Mouse (Mus musculus): ENCODE results near the gene Myo1h.

The Myo1h gene

DNA sequence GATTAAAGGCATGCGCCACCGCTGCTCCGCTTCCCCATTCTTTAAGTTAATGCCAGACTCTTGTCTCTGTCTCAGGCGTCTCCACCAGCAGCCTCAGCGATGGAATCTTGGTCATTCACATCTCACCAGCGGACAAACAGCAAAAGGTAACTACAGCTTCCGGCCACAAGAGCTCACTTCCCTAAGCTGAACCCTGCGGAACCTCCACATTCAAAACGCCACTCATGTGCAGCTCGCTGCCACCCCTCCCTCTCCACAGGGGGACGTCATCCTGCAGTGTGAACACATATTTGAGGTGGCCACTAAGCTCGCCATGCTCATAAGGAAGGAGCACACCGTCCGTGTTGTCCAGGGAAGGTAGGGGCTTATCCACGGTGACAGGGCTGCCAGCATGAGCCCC, 72.0 kb downstream of the Myo1h start:
- no peak for DNase-seq

DNA sequence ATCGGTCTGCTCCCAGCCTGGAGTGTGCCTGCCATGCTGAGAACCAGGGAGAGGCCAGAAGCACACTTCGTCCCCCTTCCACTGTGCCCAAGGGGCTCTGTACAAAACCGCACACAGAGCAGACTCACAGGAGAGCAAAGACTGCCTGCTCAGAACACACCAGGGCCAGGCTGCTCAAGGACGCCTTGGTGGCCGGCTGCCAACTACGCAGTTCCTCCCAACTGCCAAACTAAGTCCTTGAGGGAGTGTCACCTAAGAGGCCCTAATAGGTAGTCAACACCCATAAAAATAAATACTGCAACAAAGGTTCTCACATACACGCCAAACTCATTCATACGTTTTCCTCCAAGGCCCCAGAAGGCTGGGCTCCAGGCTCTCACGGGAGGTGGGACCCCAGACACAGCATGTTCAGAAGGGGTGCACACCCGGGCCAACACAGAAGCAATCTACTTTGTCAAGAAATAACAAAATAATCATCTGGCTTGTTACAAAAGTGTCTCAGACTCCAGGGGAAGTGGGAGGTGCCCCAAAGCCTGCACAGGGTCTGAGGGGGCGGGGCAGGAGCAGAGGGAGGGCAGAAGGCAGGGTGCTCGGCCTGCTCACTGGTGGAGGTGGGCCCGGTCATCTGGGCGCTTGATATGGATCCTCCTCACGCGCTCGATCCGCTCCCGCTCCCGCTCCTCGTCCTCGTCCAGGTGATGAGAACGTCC, 76.2 kb downstream of the Myo1h start:
- no peak for DNase-seq

DNA sequence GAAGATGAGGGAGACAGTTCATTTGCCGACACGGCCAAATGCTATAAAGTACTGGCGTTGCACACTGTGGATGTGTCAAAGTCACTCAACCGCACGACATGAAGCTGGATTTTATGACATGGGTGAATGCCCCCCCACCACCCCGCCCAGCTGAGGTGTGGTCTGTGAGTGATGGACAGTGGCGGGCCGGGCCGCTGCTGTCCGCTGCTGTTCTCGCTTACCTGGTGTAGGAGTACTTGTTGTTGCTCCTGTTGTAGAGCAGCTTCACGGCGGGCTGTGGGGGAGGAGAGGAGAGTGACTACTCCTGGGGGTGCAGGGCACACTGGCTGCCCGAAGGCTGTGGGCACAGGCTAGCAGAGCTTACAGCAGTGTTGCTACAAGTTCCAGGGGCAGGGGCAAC, 79.2 kb downstream of the Myo1h start:
- DNase-seq: no peak

DNA sequence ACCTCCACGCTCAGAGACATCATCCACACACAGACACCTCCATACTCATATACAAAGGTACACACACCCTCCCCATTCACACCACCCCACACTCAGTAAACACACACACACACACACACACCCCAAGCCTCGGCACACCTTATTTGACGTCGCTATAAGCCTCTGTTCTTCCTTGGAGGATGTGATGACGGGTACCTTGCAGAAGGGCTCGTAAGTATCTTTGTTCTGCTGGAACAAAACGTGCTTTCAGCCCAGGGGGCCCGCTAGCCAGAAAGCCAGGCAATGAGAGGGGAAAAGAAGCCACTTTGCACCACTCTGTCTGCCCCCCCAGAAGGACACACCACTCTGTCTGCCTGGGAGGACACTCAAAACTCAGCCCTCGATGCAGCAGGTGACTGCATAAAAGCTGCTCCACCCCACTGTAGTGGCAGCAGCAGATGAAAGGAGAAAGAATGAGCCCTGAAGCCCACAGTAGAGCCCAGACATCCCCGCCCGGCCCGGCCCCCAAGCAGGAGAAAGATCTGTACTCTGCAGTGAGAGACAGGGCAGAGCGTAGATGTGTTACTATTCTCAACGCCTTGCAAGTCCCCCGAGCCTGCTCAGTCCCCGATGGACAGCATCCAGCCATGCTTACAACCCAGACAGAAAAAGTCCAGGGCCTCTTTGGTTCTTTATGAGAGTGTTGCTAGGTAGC, 80.0 kb downstream of the Myo1h start:
- DNase-seq: no peak

DNA sequence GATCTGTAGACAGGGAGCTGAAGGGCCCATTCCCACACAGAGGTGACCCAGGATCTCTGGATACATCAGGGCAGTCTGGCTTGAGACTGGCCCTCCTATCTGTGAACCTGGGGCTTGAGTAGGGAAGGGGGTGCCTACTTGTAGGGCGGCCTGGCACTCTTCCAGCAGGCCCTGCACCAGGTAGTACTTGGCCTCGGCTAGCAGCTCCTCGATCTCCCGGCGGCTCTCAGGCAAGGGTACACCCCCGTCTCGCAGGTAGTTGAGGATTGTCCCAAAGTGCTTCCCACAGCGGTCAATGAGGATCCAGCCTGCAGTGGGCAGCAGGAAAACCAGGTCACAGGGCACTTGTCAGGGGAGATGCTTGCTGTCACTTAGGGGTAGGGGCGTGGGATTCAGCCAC, 81.0 kb downstream of the Myo1h start:
- DNase-seq: no peak

DNA sequence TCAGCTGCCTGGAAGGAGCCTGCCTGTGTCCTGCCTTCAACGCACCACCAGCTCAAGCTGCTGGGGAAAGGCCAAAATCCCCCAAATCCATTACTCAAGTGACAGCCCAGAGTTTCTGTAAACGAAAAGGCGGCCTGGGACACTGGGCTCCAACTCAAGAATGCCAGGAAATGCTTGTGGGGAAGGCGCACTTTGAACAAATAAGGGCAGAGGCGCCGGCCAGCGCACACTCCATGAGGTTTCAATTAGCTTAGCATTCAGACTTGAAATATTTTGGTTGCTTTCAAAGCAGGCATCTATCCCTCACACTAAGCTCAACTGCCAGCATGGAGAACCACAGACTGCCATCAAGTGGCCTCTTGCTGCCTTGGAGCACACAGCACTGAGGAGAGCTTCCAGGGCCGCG, 81.4 kb downstream of the Myo1h start:
- DNase-seq: no peak

DNA sequence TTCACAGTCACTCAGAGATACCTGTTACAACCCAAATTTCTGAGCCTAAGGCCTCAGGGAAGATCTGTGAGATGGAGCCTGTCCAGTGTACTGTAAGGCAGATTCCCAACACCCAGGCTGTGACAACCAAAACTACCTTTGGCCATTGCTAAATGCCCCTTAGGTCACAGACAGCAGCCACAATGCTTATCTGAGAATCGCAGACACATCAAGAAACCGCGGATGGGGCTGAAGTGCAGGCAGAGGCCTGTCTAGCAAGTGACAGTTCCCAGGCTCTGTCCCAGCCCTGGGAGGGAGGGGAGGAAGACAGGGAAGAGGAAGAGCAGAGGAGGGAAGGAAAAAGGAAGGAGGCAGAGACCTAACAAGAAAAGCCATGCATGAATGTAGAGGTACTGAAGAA, 82.4 kb downstream of the Myo1h start:
- DNase-seq: no peak

DNA sequence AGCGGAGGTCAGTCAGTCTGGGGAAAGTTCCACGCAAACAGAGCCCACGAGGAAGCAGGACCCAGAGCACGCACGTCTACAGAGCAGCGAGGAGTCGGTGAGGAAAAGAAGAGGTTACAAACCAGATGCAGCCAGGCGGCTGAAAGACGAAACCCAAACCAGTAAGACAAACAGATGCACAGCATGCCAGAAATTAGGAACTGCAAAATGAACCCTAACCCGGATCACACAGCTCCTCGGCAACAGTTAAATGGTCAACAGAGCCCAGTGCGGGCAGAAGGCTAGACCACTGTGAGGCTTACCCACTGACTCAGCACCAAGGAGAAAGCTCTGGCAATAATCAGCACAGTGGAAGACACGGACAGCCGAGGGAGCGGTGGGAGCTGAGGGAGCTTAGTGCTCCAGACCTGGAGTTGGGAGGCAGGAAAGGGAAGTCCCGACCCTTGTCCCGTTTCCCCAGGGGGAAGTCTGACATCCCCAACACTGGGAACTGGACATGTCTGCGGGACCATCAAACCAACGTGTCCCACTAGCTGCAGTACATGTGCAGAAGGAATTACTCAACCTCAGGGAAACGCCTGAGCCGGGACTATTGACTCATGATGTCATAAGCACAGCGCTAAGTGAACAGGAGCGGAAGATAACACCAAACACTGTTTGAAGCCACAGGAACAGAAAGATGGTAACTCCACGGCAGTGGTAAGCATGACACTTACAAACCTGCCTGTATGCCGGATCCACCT, 82.9 kb downstream of the Myo1h start:
- no peak for DNase-seq

DNA sequence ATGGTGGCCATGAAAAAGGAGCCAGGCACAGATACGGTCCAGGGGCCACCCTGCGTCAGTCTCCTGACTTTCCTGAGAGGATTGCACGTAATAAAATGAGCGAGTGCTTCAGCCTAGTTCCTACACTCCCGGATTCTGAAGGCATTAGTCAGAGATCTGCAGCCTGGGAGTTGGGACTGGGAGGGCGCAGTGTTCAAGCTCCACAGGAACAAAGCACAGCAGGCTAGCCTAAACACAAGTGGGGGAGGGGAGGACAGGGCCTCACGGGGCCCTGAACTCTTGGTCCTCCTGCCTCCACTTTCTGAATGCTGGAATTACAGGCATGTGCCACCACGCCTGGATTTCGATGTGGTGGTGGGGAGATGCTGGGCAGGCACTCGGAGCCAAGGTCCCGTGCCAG, 83.6 kb downstream of the Myo1h start:
- DNase-seq: no peak

DNA sequence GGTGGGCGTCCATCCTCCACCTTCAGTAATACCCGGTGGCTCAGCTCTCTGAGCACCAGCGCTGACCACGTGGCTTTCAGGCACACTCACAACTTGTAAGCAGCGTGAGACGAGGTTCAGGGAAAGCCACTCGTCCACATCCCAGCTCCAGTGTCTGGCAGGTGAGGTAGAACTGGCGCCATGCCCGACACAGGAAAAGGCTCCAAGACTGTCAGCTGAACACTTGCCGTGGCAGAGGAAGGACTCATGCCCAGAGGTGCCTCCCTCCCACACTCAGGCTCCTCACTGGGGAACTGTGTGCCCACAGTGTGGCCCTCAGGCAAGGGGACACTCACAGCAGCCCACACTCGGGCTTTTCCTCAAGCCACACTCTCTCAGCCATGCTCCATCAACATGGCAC, 84.2 kb downstream of the Myo1h start:
- no peak for DNase-seq

DNA sequence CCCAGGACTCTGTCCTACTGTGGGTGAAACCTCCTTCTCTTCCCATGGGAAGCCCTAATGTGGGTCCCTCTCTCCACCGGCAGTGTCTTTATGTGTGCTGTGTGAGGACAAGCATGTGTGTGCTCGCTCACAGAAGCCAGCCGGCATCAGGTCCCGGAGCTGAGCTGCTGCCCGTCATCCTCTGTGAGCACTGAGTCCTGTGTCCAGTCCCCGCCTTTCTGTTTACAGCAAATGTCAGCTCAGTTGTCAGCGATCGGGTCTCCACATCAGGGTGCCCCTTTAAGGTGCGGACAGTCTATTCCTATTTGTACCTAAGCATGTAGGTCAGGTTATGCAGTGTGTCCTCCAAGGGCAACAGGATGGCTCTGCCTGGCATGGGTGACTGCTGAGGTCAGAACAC, 84.6 kb downstream of the Myo1h start:
- no peak for DNase-seq

DNA sequence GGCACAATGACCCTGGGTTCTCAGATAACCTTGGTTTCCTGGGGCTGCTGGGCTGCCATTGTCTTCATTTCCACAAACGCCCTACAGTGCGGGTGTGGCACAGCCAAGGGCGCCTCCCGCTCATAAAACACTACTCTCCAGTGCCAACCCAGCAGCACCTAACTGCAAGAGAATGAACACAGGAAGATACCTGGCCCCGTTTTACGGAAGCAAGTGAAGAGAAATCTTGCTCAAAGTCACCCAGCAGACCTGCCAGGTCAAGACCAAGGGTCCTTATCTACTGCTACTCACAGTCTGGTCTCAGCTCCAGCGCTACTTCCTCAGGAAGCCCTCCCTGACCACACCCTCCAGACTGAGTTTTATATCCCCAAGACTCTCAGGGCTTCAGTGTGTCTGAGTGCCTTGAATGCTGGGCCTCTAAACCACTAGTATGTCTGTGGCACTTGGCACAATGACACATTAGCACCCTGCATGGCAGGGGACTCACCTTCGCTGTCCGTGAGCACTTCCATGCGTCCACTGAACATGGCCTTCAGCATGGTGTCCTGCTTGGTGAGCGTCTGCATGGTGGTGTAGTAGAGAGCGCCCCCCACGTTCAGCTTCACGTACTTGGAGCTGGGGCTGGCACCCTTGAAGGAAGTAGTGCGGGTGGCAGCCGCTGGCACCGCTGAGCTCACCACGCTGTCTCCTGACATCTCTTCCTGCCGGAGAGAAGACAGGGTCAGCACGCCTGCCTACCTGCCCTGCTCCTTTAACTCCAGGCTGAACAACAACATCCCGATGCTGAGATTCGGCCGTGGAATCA, 85.6 kb downstream of the Myo1h start:
- DNase-seq: no peak

DNA sequence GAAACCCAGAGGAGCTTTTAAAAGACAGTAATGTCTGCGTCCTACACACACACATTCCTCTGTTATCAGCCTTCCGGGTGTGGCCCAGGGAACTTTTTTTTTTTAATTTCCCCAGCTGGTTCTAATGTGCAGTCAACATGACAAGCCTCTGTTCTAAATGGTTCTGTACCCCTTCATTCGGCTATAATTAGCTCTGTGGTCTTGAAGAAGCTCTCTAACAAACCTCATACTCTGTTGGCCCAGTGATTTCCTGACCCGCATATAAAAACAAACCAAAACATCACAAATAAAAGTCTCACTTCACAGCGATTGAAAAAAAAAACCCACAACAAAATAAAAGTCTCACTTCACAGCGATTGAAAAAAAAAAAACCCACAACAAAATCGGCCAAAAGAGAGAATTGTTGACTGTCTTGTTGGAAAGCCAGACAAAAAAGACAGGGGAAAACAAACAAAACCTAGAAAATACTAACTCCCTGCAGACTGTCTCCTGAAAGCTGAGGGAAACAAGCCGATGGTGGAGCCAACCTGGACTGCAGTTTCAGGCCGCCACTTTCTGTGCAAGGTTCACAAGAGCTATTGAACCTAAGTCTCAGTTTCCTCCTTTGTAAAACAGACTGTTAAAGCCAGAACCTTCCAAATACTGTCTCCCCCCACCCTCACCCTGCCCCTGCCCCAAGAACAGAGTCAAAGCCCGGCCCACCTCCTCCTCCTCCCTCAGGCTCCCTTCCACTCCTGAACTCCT, 89.4 kb downstream of the Myo1h start:
- DNase-seq: no peak

DNA sequence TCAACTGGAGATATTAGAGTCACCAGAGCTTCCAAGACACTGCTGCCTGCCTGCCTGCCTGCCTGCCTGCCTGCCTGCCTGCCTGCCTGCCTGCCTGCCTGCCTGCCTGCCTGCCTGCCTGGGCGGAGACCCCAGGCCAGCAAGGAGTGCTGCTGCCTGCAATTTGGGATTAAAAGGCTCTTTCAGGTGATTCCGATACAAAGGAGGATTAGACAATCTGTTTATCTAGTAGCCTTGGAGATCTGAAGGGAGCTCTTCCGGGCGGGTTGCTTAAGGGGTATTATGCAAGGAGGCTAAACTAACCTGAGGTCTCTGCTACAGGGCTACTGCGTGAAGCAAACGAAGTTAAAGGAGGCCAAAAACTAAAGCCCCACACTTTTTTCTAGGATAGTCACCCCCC, 90.0 kb downstream of the Myo1h start:
- DNase-seq: no peak

DNA sequence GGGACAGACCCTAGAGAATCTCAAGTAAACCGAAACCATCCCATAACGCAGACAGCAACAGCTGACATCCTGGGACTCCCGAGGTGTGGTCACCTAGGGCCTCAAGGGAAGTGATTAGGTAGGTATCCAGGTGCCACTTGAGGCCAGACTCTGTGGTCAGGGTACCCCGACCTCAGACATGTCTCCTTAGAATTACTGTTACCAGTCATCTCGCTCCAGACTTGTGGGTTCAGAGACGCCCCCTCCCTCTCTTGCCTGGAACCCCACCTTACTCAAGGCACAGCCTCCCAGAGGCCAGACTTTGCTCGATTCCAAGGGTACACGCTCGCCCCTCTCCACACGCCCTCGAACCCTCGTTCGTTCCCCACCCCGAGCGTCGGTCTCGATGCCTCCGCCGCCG, 90.8 kb downstream of the Myo1h start:
- no peak for DNase-seq

DNA sequence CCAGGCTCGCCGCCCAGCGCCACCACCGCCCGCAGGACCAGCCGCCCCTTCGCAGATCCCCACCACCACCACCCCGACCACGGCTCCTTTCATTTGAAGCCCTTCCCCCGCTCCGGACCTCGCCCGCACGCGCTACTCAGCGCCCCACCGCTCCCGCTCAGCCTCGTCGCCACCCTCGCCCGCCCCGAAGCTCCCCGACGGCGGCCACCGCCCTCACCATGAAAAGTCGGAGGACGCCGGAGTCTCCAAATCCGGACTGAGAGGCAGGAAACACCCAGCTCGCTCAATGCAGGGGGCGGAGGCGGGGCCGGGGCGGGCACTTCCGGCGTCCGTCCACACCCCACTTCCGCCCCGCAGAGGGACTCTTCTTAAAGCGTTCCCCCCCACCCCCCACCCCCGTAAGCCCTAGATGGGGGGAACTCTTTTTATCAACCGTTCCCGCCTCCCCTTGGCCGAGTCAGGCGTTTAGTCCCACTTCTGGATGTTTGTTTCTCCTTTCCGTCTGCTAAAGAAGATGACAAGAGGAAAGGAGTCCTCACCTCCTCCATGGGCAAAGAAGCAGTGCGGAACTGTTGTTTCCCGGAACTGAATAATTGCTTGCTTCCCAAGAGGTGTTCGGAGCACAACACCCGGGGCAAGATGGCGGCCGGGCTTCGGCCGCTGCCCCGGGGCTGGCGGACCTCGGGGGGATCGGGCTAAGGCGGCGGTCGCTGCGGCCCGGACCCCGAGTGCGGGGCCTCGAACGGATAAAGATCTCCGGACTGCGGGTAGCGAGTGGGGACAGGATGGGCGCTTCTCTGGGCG, 91.4 kb downstream of the Myo1h start, which contains the start of the genes Kctd10 and Ube3b:
Gene Kctd10, minus strand, starts transcription at position 300 of the 804 bp plus-strand sequence.
Gene Ube3b, plus strand, starts transcription at position 399 of the 804 bp plus-strand sequence.
- peak; percentile 80 for DNase-seq

DNA sequence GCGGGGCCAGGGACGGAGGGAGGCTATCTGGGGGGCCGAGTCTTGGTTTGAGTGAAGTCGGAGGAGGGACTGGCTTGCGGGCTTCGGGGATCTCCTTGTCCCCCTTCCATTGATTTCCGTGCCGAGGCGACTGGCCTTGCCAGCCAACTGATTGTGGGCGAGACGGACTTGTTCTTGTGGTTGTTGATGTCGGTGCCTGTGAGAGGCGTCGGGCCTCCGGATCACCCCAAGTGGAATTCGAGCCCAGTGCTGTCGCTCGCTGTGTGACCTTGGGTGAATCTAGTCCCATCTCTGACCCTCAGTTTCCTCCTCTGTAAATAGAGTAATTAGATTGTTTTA, 92.0 kb downstream of the Myo1h start:
- no peak for DNase-seq

DNA sequence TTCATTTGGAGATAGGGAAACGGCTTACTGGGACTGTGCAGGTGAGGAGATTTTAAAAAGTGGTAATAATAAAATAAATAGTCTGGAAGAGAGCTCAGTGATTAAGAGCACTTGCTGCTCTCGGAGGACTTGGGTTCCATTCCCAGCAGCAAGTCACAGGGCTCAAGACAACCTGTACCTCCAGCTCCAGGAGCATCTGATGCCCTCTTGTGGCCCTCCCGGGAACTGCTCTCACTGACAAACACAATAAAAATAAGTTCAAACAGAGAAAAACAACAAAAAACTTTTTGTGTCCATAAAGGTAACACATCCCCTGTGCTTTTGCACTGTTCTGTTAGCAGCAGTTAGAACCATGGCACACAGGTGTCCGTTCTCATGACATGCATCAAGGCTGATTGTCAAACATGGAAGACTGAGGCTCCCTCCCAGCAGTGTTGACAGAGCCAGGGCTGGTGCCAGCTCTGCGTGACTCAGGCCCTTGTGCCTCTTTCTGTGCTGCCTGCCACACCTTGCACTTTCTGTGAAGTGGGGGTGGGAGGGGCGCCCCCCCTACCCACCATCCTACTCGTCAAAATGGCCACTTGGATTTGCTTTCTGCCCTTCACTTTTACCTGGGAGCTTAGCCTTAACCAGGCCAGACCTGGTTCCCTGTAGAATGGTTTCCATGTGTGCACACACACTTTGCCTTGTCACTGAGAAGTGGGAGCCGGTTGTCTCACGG, 94.4 kb downstream of the Myo1h start:
- DNase-seq: peak; percentile 53

DNA sequence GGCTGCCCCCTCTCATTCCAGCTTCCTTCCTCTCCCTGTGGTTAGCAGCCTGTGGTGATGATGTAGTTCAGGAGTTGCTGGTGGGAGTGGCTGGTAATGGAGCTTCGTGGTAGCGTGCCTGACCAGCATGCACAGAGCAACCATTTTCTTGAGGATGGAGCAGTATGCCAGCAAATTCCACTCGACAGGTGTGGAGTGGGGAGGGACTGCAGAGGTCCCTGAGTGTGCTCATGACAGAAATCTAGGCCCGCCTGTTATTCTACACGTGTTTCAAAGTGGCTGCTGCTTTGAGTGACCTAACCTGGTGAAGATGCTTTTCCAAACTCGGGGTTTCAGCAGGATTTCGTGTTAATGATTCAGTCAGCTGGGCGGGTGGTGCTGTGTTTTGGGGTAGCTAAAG, 95.5 kb downstream of the Myo1h start:
- DNase-seq: no peak

DNA sequence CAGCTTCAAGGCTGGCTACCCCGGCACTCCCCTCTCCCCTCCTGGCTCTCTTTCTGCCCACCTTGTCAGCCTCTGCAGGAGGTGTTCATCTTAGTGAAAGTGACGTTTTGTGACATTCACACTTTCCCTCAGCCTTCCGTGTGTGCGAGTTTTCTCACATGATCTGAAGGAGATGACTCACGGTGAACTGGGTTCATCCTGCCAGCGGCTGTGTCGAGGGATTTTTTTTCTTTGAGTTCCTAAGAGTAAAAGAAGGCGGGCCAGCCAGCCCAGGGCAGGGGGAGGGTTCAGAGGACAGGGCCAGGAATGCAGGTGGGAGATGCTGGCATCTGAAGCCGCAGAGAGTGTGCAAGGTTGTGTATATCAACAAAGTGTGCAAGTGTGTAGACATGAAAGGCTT, 104.2 kb downstream of the Myo1h start:
- DNase-seq: no peak

DNA sequence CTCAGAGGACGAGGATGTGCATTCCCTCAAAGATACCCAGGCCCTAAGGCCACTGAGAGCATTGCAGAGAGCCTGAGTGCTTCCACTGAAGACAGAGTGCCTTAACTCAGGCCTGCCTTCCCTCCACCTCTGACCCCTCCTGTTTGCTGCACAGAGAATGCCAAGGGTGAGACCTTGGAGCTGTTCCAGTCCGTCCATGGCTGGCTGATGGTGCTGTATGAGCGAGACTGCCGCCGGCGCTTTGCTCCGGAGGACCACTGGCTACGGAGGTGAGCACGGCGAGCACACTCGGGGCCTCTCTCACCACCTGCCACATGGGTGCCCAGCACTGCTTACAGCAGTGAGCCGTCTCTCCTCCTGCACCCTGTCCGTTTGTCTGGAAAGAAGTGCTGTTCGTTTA, 117.6 kb downstream of the Myo1h start:
- DNase-seq: no peak
